Mouse (Mus musculus): Measurements from ENCODE around the gene Zswim4. TPM values are rescaled to one million over a fixed set of nuclear protein-coding genes. Genes with fewer than 3 reads are reported as not detected.

The Zswim4 gene
- polyA plus RNA-seq, 1 experiment, result 2.8 TPM

DNA sequence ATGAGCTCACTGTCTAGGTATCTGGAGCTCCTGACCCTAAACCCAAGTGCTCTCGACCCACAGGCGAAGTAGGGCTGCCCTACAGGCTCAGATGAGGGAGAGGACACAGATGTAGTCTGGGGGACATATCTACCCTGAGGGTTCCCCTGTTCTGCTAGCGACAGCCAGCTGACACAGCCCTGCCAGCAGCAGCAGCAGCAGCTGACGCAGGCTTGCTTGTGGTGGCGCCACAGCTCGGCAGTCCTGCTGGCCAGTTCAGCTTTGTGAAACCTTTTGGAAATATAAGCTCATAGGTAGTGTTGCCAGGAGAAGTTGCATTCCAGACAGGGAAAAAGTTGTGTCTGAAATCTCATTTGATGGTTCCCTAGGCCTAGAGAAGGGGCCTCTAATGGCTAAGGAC, 4.3 kb upstream of the Zswim4 start:
- Histone ChIP-seq H3K4me3 (ENCODE audit: insufficient read depth, low read depth, low read length) (no peak overlapping the region), H3K27ac (replicated peaks; ENCODE audit: low read depth, low read length) (no peak overlapping the region)

DNA sequence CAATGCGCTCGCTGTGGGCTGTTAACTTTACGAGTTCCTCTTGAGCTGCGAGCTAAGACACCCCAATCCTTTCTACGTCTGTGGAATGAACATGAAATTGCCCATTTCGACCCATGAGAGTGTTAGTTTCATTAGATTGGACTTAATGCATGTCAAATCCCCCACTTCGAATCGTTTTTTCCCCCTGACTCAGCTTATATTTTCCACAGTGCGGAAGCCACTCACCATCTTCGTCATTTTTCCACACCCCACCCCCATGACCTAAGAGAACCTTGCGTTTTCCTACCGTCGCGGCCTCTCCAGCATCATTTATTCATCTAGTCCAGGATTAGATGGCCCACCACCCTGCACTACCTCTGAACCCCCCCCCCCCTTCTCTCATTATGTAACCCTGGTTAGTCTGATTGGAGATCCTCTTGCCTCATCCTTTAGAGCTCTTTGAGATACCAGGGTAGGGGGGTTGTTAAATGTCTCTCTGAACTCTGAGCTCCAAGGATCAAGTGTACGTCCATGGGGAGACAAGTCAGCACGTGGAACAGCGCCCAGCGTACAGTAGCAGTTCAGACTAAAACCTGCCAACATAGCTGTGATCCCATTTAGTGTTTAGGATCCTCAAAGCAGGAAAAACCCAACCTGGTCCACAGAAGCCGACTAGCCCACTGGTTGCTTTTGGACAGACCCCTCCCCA, 831 bp upstream of the Zswim4 start:
- peak overlapping the region; percentile 77 for H3K27ac ChIP-seq (replicated peaks; ENCODE audit: low read depth, low read length)
- peak overlapping the region; percentile 72 for H3K4me3 ChIP-seq (ENCODE audit: insufficient read depth, low read depth, low read length)
- H3K4me1 ChIP-seq (ENCODE audit: control insufficient read depth, insufficient read depth, insufficient read length, low read length), result peaks cover 8% of the 10 kb centered on the region; the same call in 1 of the 2 replicates

More for the DNA sequence above, 4.3 kb upstream of the Zswim4 start:
- H3K4me1 ChIP-seq (ENCODE audit: control insufficient read depth, insufficient read depth, insufficient read length, low read length), result peaks cover under 1% of the 10 kb centered on the region; the same call in 1 of the 2 replicates

DNA sequence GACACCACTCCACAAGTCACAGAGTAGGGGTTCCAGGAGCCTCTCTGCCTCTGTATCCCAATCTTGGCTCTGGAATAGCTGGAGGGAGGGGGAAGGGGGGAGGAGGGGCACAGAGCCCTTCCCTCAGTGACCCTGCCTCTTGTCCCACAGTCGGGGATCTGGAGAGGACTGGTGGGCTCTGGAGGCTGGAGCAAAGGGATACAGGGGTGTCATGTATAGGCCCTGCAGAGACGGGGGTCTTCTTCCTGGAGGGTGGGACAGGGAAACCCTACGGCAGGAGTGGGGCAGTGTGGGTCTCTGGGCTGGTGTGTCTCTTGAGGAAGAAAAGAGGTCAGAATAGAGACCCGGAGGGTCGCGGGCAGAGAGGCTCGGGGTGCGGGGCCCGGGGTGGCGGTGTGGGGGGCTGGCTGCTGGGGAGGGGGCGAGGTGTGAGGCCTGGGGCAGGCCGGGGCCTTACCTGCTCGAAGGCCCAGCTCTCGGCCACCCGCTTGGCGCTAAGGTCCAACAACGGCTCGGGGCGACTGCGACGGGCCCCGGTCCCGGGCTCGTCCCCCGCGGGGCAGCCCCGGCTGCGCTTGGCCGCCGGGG, 351 bp downstream of the Zswim4 start:
- Histone ChIP-seq H3K27ac (replicated peaks; ENCODE audit: low read depth, low read length) (peak overlapping the region; percentile 38; the same call in 1 of the 2 replicates), H3K4me3 (ENCODE audit: insufficient read depth, low read depth, low read length) (peak overlapping the region; percentile 67), H3K4me1 (ENCODE audit: control insufficient read depth, insufficient read depth, insufficient read length, low read length) (peaks cover 8% of the 10 kb centered on the region; the same call in 1 of the 2 replicates)

- Histone ChIP-seq H3K4me1 (ENCODE audit: control insufficient read depth, insufficient read depth, insufficient read length, low read length) (peaks cover 8% of the 10 kb centered on the region; the same call in 1 of the 2 replicates), H3K4me3 (ENCODE audit: insufficient read depth, low read depth, low read length) (peak overlapping the region; percentile 67), H3K27ac (replicated peaks; ENCODE audit: low read depth, low read length) (0 out of 2 replicates have a peak overlapping the region, but pooled peaks have one; percentile 37)
These were observed 977 bp downstream of the Zswim4 start for GRCm38 (mm10) chr8:84235746-84236409.

DNA sequence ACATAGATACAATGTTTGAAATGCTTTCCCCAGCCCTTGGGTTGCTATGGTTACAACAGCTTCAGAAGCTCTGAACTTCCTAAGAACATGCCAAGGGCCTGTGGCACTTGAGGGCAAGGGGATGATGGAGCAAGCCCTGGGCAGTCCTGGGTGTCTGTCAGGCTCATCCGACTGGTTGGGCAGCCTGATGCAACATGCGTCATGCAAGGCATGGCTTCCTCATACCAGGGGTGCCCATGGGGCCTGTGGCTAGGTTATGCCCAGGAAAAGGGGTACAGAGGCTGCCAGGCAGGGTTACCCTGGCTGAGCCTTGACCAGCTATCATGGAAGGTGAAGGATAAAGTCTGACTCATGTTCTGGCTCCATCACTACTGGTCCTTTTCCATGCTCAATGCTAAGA, 3.8 kb downstream of the Zswim4 start:
- H3K4me3 ChIP-seq (ENCODE audit: insufficient read depth, low read depth, low read length), result no peak overlapping the region
- H3K4me1 ChIP-seq (ENCODE audit: control insufficient read depth, insufficient read depth, insufficient read length, low read length), result peaks cover 8% of the 10 kb centered on the region; the same call in 1 of the 2 replicates
- H3K27ac ChIP-seq (replicated peaks; ENCODE audit: low read depth, low read length), result no peak overlapping the region

- Histone ChIP-seq H3K4me1 (ENCODE audit: control insufficient read depth, insufficient read depth, insufficient read length, low read length) (peaks cover 3% of the 10 kb centered on the region; the same call in 1 of the 2 replicates), H3K4me3 (ENCODE audit: insufficient read depth, low read depth, low read length) (no peak overlapping the region), H3K27ac (replicated peaks; ENCODE audit: low read depth, low read length) (no peak overlapping the region)
These were observed 6.1 kb downstream of the Zswim4 start for GRCm38 (mm10) chr8:84230735-84231134.

DNA sequence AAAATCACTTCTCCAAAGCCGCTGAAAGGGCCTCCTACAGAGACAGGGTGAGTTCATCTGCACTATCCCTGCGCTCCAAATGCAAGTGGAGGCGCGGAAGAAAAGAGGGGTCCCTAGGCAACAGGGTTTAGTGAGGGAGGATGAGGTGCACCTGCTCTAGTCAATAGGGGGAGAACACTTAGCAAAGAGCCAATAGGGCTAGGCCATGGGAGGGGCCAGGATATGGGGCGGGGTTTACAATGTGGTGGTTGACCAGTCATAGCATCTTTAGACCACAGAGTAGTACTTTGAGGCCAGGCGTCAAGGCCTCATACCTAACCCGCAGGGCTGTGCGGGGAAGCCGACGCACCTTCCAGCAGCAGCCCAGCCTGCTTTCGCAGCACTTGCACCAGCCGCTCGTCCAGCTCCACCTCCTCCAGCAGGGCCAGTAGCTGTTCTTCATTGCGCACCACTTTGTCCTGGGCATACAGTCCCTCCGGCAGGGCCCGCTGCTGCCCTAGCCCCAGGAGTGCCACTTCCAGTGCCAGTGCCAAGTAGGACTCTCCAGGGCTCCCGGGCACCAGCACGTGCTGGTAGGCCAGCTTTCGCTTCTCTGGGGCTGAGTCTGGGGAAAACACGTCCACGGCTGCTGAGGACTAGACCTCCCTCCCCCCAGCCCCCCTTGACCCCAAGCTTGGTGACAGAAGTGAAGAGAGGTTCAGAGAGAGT, 13.4 kb downstream of the Zswim4 start:
- no peaks in the 10 kb centered on the region for H3K4me1 ChIP-seq (ENCODE audit: control insufficient read depth, insufficient read depth, insufficient read length, low read length)

GRCm38 (mm10) chr8:84222566-84223165, 14.2 kb downstream of the Zswim4 start:
- Histone ChIP-seq H3K4me3 (ENCODE audit: insufficient read depth, low read depth, low read length) (no peak overlapping the region), H3K27ac (replicated peaks; ENCODE audit: low read depth, low read length) (peak overlapping the region; percentile 55), H3K4me1 (ENCODE audit: control insufficient read depth, insufficient read depth, insufficient read length, low read length) (no peaks in the 10 kb centered on the region)

More for the DNA sequence above, 13.4 kb downstream of the Zswim4 start:
- no peak overlapping the region for H3K4me3 ChIP-seq (ENCODE audit: insufficient read depth, low read depth, low read length)
- H3K27ac ChIP-seq (replicated peaks; ENCODE audit: low read depth, low read length), result no peak overlapping the region

DNA sequence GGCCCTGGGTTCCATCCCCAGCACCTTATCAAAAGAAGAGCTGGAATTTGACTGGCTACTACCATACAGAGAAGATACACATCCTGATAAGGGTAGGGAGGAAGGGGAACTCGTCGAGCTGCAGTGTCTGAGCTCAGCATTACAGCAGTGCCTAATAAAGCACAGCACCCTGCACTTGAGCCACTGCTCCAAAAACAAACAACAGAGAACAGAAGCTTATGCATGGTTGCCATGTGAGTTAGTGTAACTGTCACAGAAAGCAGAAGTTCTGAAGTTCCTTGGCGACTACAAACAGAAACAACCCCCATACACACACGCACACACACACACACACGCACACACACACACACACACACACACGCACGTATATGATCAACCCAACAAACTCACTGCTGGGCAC, 16.8 kb downstream of the Zswim4 start:
- H3K4me3 ChIP-seq (ENCODE audit: insufficient read depth, low read depth, low read length), result no peak overlapping the region
- no peaks in the 10 kb centered on the region for H3K4me1 ChIP-seq (ENCODE audit: control insufficient read depth, insufficient read depth, insufficient read length, low read length)
- H3K27ac ChIP-seq (replicated peaks; ENCODE audit: low read depth, low read length), result peak overlapping the region; percentile 59

GRCm38 (mm10) chr8:84218143-84218542, 18.7 kb downstream of the Zswim4 start:
- Histone ChIP-seq H3K4me3 (ENCODE audit: insufficient read depth, low read depth, low read length) (no peak overlapping the region), H3K27ac (replicated peaks; ENCODE audit: low read depth, low read length) (peak overlapping the region; percentile 30), H3K4me1 (ENCODE audit: control insufficient read depth, insufficient read depth, insufficient read length, low read length) (no peaks in the 10 kb centered on the region)

DNA sequence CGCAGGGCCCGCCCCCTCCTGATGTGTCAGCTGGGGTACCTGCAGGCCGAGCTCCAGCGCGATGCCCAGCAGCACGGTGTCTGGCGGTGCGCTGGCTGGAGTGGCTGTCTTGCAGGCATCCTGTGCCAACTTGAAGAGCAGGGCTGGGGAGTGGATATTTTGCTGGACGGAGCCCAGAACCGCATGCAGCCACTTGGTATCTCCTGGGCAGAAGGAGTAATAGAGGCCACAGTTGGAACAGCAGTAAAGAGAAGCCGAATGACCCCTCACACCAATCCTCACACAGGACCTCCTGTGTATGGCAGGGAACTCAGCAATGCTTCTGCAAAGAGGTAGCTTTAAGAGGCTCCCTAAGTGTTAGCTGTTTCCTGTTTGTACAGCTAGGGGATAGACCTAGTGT, 19.6 kb downstream of the Zswim4 start:
- Histone ChIP-seq H3K4me1 (ENCODE audit: control insufficient read depth, insufficient read depth, insufficient read length, low read length) (no peaks in the 10 kb centered on the region), H3K4me3 (ENCODE audit: insufficient read depth, low read depth, low read length) (no peak overlapping the region), H3K27ac (replicated peaks; ENCODE audit: low read depth, low read length) (no peak overlapping the region)

GRCm38 (mm10) chr8:84213277-84213676, 23.6 kb downstream of the Zswim4 start:
- H3K4me3 ChIP-seq (ENCODE audit: insufficient read depth, low read depth, low read length), result no peak overlapping the region
- H3K27ac ChIP-seq (replicated peaks; ENCODE audit: low read depth, low read length), result no peak overlapping the region
- peaks cover 6% of the 10 kb centered on the region for H3K4me1 ChIP-seq (ENCODE audit: control insufficient read depth, insufficient read depth, insufficient read length, low read length)

DNA sequence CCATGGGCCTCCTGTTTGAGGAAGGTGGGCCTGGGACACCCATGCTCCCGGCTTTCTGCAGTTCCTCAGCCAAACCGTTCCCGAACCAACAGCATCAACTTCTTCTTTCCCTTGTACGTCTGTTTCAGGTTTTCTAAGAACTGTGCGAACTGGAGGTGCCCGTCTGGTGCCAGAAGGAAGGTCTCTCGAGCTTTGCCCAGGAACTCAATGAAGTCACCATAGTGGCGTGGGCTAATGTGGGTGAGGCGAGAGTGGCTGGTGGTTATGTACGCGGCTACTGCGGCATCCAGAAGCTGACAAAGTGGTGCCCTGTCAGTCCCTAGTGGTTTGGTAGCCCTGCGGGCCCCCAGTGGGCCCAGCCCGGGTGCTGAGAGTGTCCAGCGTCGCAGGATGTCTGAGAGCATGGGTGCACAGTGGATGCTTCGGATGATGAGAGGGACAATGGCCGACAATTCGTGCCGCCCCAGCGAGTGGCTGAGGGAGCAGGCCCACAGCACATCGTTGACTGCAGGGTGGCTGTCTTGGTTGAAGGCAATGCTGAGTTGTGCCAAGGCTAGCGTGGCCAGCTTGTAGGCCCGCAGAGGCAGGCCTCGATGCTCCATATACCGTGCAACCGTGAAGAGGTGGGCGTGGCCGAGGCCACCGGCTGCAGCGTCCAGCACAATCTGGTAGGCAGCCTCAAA, 24.8 kb downstream of the Zswim4 start:
- Histone ChIP-seq H3K4me3 (ENCODE audit: insufficient read depth, low read depth, low read length) (no peak overlapping the region), H3K4me1 (ENCODE audit: control insufficient read depth, insufficient read depth, insufficient read length, low read length) (peaks cover 12% of the 10 kb centered on the region), H3K27ac (replicated peaks; ENCODE audit: low read depth, low read length) (no peak overlapping the region)

GRCm38 (mm10) chr8:84211202-84211601, 25.7 kb downstream of the Zswim4 start:
- H3K27ac ChIP-seq (replicated peaks; ENCODE audit: low read depth, low read length), result no peak overlapping the region

More at GRCm38 (mm10) chr8:84211202-84211601, 25.7 kb downstream of the Zswim4 start:
- Histone ChIP-seq H3K4me1 (ENCODE audit: control insufficient read depth, insufficient read depth, insufficient read length, low read length) (peaks cover 12% of the 10 kb centered on the region), H3K4me3 (ENCODE audit: insufficient read depth, low read depth, low read length) (no peak overlapping the region)
